Mouse (Mus musculus) neutrophil, adult 65 days (primary cell): ENCODE measurements around the gene Ccl27a. TPM values are rescaled to one million over a fixed set of nuclear protein-coding genes. Genes with fewer than 3 reads are reported as not detected.

Source experiments
- total RNA-seq: library from RNA; stranded (reverse); gene quantifications from 2 replicates; pipeline ENCODE4 v1.2.4, GENCODE M21; 2023

The Ccl27a gene
- total RNA-seq = 0.98 and 1.2 TPM in 2 replicates

GRCm38 (mm10) chr4:41774002-41774401 lies at the start of gene Ccl27a:
Ccl27a (minus strand) TSS chr4:41774247.

DNA sequence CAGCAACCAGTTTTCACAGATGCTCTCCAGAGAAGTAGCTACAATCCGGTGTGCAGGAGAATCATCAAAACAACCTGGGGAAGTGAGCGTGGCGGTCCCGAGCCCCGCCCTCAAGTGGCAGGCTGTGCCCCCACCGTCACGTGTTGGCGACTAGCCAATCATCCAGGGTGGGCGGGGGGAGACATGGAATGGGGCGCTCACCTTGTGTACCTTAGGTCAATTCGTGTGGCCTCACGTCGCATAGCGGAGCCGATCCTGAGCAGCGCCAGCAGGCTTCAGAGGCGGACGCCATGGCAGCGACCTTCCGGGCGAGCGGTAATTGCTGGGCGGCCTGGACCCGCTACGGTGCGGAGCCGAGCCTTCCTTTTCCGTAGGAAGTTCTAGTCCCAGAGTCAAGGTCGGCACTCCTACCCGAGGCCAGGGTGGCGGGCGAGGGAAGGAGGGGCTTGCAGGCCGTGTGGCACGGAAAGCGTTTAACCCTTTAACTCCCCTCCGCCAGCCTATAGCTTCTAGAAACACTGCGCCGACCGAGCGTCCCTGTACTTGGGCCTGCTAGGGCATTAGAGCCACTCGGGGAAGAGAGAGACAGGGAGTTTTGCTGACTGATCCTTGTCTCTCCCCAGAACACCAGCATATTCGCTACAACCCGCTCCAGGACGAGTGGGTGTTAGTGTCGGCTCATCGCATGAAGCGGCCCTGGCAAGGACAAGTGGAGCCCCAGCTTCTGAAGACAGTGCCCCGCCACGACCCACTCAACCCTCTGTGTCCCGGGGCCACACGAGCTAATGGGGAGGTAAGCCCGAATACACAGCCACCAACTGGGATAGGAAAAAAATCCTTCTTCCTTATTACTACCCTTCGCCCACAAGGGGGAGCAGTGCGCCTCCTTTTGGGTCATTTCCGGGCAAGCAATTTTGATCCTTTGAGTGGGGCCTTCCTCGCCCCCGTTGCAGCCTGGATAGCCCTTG lies 18.4 kb downstream of the Ccl27a start, which contains the start of gene Sigmar1:
Gene Sigmar1, minus strand, starts transcription at position 820 of the 968 bp plus-strand sequence.

GRCm38 (mm10) chr4:41754797-41755337 lies 19.2 kb downstream of the Ccl27a start, which contains the start of gene Galt:
Galt (plus strand) TSS chr4:41755228.

DNA sequence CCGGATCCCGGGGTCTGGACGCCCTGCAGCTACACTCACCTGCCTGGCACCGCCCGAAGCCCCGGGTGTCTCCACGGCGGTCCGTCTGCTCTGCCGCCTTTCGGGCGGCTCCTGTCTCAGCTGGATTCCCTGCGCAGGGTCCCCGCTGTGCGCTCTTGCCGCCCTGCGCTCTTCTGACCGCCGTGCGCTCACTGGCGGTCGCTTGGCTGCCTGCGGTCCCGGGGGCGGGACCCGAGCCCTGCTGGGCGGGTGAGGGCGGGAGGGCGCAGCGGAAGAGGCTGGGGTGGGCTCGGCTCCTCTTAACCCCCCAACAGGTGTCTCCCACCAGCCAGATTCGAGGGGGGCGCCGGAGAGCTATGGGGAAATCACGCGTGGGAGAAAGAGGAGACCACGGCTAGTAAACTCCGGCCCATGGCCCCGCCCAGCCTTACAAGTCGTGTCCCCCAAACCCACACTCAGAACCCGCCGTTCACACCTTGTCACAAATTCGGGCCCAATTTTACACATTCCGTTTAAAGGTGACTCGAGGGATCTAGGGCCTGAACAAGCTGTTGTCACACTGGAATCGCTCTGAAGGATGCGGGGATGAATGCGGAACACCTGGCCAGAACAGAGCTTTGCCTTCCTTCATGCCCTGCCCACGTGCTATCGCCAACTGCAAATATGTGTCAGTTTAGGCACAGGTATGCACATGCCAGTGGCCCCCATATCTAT lies 42.8 kb downstream of the Ccl27a start, which contains the start of gene Arid3c:
Gene Arid3c, minus strand, starts transcription at position 91 of the 714 bp plus-strand sequence.

DNA sequence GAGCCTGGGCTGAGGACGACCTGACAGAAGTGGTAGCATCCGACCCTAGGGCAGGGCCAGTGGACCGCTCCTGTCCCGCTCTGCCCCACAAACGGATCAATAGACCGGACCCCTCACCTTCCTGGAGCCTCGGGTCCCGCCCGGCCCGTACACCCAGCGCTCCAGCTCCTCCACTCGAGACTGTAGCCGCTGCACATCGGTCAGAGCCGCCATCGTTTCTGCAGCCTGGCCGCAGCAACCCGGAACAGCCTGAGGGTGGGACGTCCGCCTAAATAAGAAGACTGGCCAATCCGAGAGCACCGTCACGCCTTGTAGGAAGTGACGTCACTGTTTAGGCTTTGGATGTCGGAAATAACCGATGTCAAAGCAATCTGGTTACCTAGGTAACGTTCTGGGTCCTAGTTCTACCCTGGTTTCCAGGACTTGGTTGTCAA lies 51.1 kb downstream of the Ccl27a start, which contains the start of gene Dctn3:
Gene Dctn3, minus strand, starts transcription at position 253 of the 434 bp plus-strand sequence.

Other genes starting within 250 kb of the Ccl27a start
- gene Fam219a, start 204.7 kb downstream of the Ccl27a start, total RNA-seq = 17.4 and 22.1 TPM in 2 replicates
- gene Dnaic1, start 204.5 kb downstream of the Ccl27a start, total RNA-seq = not detected in 2 replicates
- not detected in 2 replicates for gene Enho, start 133.9 kb downstream of the Ccl27a start, total RNA-seq
- gene Cntfr, start 77.2 kb downstream of the Ccl27a start, total RNA-seq = not detected in 2 replicates
- gene Il11ra1, start 74.3 kb downstream of the Ccl27a start, total RNA-seq = 9.6 and 15.2 TPM in 2 replicates
- gene Rpp25l, start 60.7 kb downstream of the Ccl27a start, total RNA-seq = 22.3 and 23.9 TPM in 2 replicates
- 72.9 and 108 TPM in 2 replicates for gene Dctn3, start 51.1 kb downstream of the Ccl27a start, total RNA-seq
- not detected in 2 replicates for gene Arid3c, start 43.1 kb downstream of the Ccl27a start, total RNA-seq
- 20.3 and 28.6 TPM in 2 replicates for gene Galt, start 19.0 kb downstream of the Ccl27a start, total RNA-seq
- gene Sigmar1, start 18.1 kb downstream of the Ccl27a start, total RNA-seq = 11.6 and 15.2 TPM in 2 replicates
- gene Gm21541, start 129.4 kb upstream of the Ccl27a start, total RNA-seq = not detected in 2 replicates
- 4.2 TPM in 1 of 2 replicates, not detected in the other for gene Gm20878, start 167.3 kb upstream of the Ccl27a start, total RNA-seq
- not detected in 2 replicates for gene Fam205a4, start 191.8 kb upstream of the Ccl27a start, total RNA-seq